Mouse (Mus musculus) bone marrow, adult 2 months (tissue): ENCODE measurements around the gene Dlg2.

Source experiments
- CTCF ChIP-seq: fragments of 200-500 bp; IDR thresholded peaks from 2 replicates; pipeline ENCODE4 v1.5.1; 2011; ENCODE audit warnings: low read length, control low read depth; ENCODE audit not compliant: control insufficient read depth, insufficient read depth
- POLR2A ChIP-seq: fragments of 200-500 bp; IDR thresholded peaks from 2 replicates; pipeline ENCODE4 v1.6.1; 2011; ENCODE audit warnings: low read depth, mild to moderate bottlenecking, control low read depth, low read length, borderline replicate concordance; ENCODE audit not compliant: control insufficient read depth

DNA sequence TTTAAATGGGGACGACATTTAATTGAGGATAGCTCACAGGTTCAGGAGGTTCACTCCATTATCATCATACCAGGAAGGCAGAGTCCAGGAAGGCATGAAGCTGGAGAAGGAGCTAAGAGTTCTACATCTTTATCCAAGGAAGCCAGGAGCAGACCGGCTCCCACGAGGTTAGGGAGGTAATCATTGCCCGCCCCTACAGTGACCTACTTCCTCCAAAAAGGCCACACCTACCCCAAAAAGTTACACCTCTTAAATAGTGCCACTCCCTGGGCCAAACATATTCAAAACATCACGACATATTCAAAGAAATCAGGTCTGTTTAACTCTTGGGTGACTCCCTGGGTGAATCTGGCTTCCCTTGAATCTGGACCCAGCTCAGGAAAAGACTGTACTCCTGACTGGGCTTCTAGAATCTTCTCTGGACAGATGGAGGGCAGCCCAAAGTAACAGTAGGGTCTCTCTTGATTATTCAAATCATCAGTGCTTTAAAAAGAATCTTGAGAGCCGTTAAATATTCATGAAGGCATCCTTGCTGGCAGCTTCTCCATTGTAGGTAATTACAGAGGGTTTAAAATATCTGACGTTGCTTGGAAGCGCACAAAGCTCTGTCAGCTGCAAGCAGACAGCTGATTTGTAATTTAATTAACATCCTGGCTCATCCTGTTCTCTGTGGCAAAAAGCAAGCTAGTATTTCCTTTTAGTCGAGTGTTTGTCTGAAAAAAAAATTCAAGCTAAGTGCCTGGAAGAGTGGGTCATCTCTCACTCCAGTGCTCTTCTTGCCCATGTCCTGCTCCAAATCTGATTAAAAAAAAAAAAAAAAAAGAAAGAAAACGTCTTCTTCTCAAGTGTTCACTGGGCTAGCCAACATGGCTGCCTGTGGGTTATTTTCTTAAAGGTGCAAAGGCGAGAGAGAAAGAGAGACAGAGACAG, 966.2 kb downstream of the Dlg2 start:
- TF ChIP-seq POLR2A, result no peak
- no peak for TF ChIP-seq CTCF
